Mouse (Mus musculus) adrenal gland, adult 2 months (tissue): ENCODE results near the gene 5530401A14Rik. TPM values are rescaled to one million over a fixed set of nuclear protein-coding genes. Genes with fewer than 3 reads are reported as not detected.

Experiments used
- DNase-seq: peaks from one replicate; pipeline ENCODE4 v3.0.0; 2021
- long read RNA-seq: library from polyadenylated mRNA; stranded (forward); transcript quantifications from one replicate; pipeline ENCODE4 v2.0.0, GENCODE M21; 2021
- polyA plus RNA-seq: library from polyadenylated mRNA; depleted of rRNA; stranded (reverse); fragments of >200 nt; gene quantifications from 2 replicates; pipeline ENCODE4 v1.2.3, GENCODE M21; 2012; rRNA removed
- total RNA-seq, 2 experiments: library from RNA; stranded (reverse); gene quantifications; 2 replicates each; pipeline ENCODE4 v1.2.3; 2021

The 5530401A14Rik gene
- total RNA-seq (under 1 TPM in 1 of 2 experiments, not detected in 1; 0.09 TPM), polyA plus RNA-seq (not detected in 2 replicates)
- long read RNA-seq, result 0 reads

DNA sequence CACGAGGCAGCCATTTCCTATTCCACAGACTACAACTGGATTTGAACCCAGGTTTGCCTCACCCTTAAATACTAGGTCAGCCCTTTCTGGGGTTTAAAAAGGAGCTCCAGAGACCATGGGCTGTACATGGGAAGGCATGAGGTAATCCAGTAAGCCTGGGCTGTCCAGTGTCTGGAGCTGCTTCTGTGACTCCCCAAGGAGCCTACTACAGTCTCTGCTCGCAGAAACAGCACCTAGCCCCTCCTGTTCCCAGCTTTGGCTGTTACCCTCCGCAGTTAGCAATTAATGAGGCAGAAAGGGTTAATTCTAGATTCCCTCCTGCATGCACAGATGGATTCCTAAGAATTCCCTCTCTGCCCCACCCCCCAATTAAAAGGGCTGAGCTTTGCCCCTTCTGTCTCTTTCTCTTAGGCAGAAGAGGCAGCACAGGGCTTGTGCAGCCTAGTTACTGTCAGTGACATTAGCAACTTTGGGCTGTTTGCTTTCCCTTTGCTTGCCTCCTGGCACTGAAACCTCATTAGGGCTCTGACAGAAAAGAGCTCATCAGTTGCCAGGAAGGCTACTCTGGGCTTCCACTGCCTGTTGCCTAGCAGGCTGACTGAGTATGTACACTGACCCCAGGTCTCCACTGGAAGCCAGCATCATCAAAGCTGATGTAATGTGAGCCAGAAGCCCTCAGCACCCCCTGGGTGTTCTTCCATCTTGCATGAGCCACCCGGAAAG lies at the start of gene 5530401A14Rik:
TSS of gene 5530401A14Rik (plus strand) at position 424 of the 723 bp plus-strand sequence.
- no peak for DNase-seq

DNA sequence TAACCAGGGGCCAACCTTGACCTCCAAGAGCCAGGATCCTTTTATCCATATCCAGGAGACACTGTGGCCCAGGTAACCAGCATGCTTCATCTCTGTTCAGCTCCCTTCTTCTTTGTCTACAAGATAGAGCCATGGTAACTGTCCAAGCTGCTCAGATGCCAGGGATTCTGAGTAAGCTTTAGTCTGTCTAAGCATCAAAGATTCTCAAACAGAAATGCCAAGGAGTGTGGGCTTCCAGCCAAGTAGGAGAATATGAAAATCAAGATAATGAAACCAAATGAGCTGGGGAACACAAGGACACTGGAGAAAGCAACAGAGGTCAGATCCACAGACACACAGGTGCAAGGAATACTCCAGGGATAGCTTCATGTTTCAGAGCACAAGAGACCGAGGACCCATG lies 45.7 kb upstream of the 5530401A14Rik start:
- DNase-seq, result peak; percentile 58

DNA sequence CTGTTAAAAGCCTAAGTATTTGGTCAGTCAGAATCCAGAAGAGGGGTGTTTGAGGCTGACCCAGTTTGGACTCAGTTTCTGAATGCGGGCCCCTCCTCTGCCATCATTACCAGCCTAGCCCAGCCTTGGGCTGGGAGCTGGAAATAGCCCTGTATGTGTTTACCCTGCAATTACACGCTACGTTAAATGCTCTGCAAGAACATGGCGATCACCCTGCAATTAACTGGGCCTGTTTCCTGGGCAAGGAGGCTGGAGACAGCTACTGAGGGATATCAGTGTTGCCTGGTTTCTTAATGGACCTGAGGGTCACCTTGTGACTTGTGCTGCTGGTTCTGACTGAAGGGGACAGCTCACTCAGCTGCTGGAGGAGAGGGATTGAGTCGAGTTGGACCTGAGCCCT lies 43.9 kb upstream of the 5530401A14Rik start:
- no peak for DNase-seq

DNA sequence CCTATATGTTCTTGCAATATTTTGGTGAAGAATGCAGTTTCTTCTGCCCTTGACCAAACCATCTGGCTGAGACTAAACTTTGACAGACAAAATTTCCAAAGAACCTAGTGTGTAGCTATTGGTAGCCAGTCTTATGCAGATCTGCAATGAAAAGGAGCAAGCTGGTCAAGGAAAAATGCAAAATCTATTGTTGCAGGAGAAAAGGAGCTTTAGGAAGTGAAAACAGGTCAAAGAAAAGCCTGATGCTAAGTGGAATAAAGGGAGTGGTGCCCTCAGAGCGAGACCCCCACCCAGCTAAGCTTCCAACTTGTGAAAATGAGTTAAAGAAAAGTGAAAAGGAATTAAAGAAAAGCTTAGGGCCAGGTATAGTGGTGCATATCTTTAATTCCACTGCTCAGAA lies 28.1 kb upstream of the 5530401A14Rik start:
- no peak for DNase-seq

- no peak for DNase-seq
Observed at GRCm38 (mm10) chr11:81838426-81838825, 22.0 kb upstream of the 5530401A14Rik start.

- DNase-seq, result no peak
Observed at GRCm38 (mm10) chr11:81841001-81841400, 19.5 kb upstream of the 5530401A14Rik start.

- peak; percentile 59 for DNase-seq
Observed at GRCm38 (mm10) chr11:81845010-81845685, 15.3 kb upstream of the 5530401A14Rik start.

GRCm38 (mm10) chr11:81845686-81846036 lies 14.8 kb upstream of the 5530401A14Rik start:
- DNase-seq, result no peak

GRCm38 (mm10) chr11:81847773-81848490 lies 12.5 kb upstream of the 5530401A14Rik start:
- no peak for DNase-seq

DNA sequence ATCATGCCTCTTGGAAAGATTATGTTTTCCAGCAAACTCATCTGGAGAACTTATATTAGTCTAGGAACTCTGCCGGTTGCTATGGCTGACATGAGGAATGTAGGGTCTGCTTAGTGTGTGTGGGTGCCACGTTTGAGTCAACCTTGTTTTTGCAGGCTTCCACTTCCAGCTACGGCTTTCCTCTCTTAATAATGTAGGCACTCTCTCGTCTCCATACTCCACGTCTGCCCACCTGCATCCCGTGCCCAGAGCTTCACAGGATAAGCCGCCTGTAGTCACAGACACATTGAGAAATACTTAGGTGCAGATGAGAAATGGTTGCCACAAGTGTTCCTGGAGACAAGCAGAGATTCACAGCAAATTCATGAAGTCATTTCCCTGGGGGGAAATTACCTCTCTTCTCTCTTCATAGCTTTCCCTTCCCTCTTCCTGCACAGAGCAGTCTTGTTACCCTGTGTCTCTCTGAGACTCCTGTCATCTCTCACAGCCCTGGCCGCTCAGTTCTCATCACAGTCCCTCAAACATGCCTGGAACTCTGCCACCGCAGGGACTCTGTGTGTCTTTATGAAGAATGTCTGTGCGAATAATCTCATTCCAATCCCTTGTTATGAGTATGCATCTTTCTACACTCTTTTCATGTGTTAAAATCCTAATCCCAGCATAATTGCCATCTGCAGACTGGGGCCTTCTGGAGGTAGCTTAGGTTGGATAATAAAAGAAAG lies 5.3 kb downstream of the 5530401A14Rik start:
- DNase-seq, result no peak

GRCm38 (mm10) chr11:81871506-81872213 lies 11.2 kb downstream of the 5530401A14Rik start:
- DNase-seq, result peak; percentile 36

DNA sequence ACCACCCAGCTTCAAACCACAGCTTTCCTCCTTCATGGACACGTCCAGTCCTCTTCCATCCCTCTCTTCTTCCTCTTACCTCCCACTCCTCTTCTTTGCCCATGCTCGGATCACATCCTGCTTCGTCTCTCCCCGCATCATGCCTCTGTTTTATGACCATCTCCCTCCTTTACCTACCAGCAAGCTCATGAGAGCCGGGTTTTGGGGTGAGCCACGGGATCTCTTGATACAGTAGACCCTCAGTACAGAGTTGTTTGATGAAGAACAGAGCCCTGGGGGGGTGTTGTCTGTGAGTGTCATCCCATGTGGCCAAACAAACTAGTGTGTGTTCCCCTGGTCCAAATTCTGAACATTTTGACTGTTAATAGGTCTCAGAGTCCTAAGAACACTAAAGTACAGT lies 36.0 kb downstream of the 5530401A14Rik start:
- DNase-seq, result no peak

DNA sequence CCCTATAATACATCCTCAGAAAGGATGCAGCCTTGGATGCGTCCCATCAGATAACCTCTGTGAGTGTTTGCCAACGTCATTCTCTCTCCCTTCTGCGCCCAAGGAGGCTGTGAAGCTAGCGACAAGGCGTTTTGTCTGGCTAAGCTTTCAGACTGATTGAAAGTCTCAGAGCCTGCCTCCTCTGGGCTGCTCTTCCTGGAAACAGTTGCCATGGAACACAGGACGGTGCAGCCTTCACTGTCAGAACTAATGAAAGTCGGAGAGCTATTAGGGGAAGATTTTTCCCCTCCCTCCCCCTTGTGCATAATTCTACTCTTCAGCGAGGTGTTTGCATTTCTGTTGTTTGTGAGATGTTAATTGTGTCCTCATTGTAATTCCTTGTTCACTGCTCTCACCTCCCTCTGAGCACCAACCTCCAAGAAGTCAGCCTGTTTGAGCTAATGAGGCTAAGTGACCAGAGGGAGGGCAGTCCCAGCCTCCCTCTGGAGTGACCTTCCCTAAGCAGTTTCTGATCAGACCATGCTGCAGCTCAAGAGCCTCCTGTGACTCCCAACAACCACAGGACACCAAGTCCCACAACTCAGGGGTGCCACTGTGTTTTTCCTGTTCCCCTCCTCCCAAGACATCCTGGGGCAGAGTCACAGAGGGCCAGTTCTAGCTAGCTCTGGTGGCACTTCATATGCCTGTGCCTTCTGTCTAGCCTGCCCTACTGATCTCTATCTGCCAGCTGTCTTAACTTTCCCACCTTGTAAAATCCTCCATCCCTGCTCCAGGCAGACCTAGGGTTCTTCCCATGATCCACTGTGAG lies 37.3 kb downstream of the 5530401A14Rik start:
- DNase-seq, result peak; percentile 67

GRCm38 (mm10) chr11:81902318-81902717 lies 41.8 kb downstream of the 5530401A14Rik start:
- DNase-seq, result no peak

GRCm38 (mm10) chr11:81908760-81909159 lies 48.3 kb downstream of the 5530401A14Rik start:
- no peak for DNase-seq

DNA sequence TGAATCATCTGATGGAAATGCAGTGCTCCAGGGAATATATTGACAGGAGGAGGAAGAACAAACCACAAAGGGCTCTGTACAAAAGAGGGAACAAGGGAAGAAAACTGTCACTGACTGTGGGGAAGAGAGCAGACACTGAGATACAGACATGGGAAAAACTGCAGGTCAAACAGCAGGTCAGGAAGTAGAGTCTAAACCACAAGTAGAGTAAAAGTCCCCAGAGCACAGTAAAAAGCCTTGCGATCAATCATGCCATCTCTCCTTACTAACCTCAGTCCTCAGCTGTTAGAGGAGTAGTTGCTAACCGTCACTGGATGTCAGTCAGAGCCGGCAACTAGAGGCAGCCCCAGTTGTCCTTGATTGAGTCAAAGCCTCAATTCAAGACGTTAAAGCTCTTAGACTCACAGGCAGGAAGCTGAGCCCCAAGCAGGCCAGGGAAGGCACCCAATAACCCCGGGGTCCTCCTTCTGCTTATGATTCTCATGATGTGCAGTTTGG lies 49.0 kb downstream of the 5530401A14Rik start:
- DNase-seq, result no peak

DNA sequence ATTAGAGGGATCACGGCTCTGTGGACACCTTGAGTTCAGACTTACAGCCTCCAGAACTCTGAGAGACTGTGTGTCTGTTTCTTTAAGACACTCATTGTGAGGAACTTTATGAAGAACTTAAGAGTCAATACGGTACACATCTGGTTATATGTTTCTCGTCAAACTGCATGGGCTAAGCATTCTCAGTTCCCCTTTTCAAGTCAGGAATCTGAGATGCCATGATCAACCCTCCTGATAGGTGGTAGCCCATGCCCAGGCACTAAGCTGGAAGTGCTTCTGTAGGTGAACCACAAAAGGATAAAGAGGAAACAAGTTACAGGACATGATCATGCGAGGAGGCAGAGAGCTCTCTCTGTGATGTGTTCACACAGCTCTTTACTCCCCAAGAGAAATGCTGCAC lies 52.6 kb downstream of the 5530401A14Rik start:
- DNase-seq, result no peak

DNA sequence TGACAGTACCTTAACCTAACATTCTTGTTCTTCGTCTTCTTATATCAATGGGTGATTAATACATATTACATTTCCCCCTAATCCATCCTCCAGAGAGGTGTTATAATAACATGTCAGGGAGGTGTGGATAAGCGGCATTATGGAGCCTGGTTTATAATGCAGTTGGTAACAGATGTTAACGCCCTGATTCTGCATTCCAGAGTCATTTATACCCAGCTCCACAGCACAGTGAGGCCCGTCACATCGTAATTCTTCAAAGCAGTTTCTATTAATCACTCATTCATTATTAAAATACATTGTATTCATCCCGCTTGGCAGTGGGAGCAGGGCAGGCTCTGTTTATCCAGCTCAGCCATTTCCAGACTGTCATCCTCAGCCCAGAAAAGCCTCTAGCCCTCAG lies 55.0 kb downstream of the 5530401A14Rik start:
- no peak for DNase-seq

GRCm38 (mm10) chr11:81923096-81923495 lies 62.6 kb downstream of the 5530401A14Rik start:
- no peak for DNase-seq

- peak; percentile 52 for DNase-seq
Observed at GRCm38 (mm10) chr11:81923626-81924025, 63.2 kb downstream of the 5530401A14Rik start.
